Mouse (Mus musculus): ENCODE measurements at regions not wholly inside any gene's neighbourhood (a gene's known extent, or its start where the extent isn't known, plus 50 kb on each side); places are given as distances from the start of the nearest gene placed in this dataset.

- DNase-seq = no peak
Observed at GRCm38 (mm10) chr4:70844742-70845141, 309.9 kb upstream of the Megf9 start.

- DNase-seq = no peak
Observed at GRCm38 (mm10) chr4:70810956-70811316, 276.1 kb upstream of the Megf9 start.

GRCm38 (mm10) chr4:70810311-70810955 is 275.6 kb upstream of the Megf9 start:
- no peak for DNase-seq

DNA sequence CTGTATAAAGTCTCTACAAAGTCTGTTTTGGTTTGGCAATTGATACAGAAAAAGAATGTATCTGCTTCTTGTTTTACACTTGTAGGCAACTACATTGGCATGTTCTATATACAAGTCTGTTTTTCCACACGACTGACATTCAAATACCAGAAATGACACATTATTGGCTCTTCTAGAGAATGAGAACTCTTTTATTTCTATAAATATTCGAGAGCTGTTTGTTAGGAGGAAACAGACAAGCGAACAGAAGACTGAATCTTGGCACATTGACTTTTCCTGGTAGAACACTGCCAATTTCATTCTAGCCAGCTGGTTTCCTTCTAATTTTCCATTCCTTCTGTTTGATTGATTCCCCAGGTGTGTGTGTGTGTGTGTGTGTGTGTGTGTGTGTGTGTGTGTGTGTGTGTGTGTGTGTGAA is 270.1 kb upstream of the Megf9 start:
- DNase-seq = no peak

- no peak for DNase-seq
Observed at GRCm38 (mm10) chr4:70798483-70798882, 263.7 kb upstream of the Megf9 start.

DNA sequence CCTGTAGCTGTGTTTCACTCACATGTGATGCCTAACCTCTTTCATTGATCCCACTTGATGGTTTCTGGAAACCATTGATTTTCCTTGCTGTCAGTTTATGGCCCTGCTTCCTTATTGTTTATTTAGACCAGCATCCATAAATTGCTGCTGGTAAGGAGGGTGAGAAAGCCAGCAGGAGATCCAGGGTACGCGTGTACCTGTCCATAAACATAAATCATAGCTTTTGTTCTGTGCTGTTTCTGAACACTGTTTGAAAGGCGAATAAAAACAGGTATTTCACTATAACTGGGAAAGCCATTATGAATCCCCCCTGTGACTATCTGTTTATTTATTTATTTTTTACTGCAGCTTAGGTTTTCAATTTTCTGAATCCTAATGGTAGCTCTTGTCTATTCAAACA is 263.1 kb upstream of the Megf9 start:
- no peak for DNase-seq

DNA sequence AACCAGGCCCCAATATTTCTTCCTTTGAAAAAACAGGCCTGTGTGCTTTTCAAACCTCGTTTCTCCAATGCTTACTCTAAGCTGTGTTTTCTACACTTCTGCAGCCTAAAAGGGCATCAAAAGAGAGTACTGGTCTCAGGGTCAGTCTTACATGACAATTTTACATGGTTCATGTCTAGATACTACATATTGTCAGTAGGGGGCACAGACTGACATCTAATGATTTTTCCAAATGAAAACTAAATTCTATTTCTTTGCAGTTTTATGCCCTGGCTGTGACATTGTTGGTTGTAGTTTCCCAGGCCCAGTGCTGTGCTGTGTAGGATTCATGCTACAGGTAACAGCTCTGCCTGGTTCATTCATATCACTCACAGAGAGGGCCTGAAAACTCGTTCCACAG is 248.7 kb upstream of the Megf9 start:
- no peak for DNase-seq

GRCm38 (mm10) chr4:70781591-70781990 is 246.8 kb upstream of the Megf9 start:
- DNase-seq = no peak

DNA sequence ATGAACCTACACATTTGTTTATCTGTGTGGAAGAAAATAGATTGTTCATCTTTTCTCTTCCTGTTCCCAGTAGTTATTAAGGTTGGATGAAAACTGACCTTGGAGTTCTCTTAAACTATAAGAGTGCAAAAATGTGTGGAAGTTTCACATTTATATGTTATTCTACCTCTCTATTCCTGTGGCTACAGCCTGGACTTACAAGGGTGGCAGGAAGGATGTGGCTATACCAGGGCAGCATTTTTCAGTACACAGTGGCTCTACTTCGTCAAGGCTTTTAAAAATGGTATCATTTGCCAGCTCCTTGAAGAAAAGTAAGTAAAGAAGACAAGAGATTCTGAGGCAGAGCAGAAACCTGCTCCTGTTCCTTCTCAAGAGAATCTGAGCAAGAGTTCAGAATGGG is 241.5 kb upstream of the Megf9 start:
- DNase-seq = no peak

- DNase-seq = no peak
Observed at GRCm38 (mm10) chr4:70743425-70743824, 208.6 kb upstream of the Megf9 start.

GRCm38 (mm10) chr4:70742002-70742401 is 207.2 kb upstream of the Megf9 start:
- no peak for DNase-seq

- DNase-seq = no peak
Observed at GRCm38 (mm10) chr4:70741121-70741520, 206.3 kb upstream of the Megf9 start.

DNA sequence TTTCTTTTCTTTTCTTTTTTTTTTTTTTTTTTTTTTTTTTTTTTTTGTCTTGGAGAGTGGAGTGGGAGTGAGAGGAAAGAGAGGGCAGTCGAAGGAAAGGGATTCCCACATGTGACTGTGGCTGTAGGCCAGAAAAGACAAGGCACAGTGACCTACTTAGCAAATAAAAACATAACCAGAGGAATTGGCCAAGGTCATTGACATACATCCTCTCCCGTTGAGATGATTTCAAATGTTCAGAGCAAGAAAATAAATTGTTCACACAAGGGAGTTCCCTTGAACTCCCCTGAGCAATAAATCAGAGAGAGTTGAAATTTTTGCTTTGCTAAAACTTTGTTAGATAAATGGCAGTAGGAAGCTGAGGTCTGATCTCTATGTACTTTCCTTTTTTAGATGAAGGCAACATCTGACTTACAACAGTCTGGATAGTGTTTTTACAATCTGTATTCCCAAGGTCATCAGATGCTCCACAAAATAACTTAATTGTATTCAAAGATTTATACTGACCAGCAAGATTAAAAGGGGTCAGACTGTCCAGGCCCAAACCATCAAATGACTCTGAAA is 174.4 kb upstream of the Megf9 start:
- peak; percentile 2 for DNase-seq

GRCm38 (mm10) chr4:70705128-70705752 is 170.4 kb upstream of the Megf9 start:
- DNase-seq = no peak

DNA sequence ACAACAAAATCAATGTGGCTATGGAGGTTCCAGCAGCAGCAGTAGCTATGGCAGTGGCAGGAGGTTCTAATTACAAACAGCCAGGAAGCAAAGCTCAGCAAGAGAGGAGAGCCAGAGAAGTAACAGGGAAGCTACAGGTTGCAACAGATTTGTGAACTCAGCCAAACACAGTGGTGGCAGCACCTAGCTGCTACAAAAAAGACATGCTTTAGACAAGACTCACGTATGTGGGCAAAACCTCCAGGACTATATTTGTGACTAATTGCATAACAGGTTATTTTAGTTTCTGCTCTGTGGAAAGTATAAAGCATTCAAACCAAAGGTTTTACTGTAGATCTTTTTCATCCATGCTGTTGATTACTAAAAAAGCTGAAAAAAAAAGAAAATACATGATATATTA is 166.1 kb upstream of the Megf9 start:
- no peak for DNase-seq

- no peak for DNase-seq
Observed at GRCm38 (mm10) chr4:70664181-70664580, 129.4 kb upstream of the Megf9 start.

- peak; percentile 74 for DNase-seq
Observed at GRCm38 (mm10) chr4:70621431-70621837, 86.6 kb upstream of the Megf9 start.

- DNase-seq = no peak
Observed at GRCm38 (mm10) chr4:70619636-70620287, 85.0 kb upstream of the Megf9 start.

DNA sequence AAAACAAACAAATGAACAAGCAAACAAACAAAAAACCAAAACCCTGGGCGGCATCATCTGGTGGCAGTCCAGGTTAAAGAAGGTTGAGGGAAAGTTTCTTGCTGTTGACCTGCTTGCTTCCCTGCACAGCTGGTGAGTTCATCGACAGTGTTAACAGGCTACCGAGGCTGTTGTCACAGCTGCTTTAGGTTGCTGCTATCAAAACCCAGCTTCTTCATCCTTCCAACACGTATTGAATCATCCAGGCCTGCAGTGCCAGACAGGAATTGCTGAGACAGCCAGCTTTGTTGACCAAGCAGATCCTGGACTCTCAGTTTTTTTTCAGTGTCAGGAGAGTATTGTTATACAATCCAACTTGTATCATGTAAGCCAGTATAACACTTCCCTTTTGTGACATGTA is 81.0 kb upstream of the Megf9 start:
- DNase-seq = peak; percentile 15

DNA sequence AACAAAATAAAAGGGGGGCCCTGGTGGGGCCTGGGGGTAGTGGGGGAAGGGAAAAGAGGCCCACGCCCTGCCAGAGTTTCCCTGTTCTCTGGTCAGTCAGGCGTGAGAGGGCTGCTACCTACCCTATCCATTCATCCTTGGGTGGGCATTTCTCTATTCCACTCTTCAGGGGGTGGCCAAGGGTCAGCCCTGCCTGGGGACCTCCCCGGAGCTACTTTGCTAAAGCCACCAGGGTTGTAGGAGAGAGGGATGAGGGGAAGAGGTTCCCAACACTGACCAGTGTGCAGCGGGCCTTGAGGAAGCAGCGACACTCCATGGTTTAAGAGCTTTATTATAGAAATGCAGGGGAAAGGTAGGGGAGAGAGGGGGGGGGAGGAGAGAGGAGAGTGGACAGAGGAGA is 79.6 kb upstream of the Megf9 start:
- no peak for DNase-seq

DNA sequence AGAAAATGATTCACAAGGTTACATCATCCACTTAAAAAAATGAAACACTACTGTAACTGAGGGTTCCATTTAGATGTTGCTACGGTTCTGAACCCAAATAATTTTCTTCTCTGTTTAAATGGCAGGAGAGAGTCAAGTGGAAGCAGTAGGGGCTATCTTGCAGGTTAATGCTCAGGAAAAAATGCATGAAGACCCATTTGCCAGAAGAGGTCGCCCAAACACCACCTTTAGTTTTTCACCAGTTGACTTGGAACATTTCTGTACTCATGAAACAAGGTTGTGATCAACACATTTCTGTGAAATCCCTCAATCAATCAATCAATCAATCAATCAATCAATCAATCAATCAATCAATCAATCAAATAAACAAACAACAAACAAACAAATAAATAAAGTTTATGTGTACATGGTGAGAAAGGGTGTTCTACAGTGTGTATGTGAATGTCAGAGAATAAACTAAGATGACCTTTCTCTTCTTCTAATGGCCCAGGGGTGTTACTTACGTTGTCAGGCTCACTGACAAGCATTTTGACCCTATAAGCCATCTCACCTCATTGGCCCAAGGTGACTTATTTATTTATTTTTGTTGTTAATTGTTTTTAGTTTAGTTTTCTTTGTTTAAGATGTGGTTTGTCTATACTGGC is 68.5 kb upstream of the Megf9 start:
- peak; percentile 46 for DNase-seq

DNA sequence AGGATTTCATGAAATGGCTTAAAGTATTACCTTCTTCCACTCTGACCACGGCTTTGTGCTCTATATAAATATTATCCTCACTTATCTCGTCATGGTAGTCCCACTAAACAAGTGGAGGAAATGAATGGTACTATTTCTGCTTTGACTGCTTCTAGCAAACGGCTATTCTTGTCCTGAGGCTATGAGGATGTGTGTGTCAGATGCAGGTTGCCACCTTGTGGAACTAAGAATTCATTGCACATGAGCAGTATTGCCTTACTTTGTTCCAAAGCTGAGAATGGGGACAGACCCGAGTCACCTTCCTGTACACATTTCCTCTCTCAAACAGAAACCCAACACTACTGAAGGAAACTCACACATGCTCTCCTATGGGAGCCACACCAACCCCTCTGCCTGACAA is 66.5 kb upstream of the Megf9 start:
- DNase-seq = peak; percentile 33

Measured in lung, postnatal 10 days (tissue).